Mouse (Mus musculus): ENCODE results near the gene F930015N05Rik. TPM values are rescaled to one million over a fixed set of nuclear protein-coding genes. Genes with fewer than 3 reads are reported as not detected.
A peak's percentile ranks its signal among the peaks of the same experiment; 100 is the strongest.

F930015N05Rik gene
- polyA plus RNA-seq, 1 experiment: not detected

- no peaks in the 10 kb centered on the region for H3K9me3 ChIP-seq (replicated peaks; ENCODE audit: control insufficient read depth, insufficient read depth, low read length, poor library complexity, severe bottlenecking)
- H3K9ac ChIP-seq (ENCODE audit: low read depth, poor library complexity, severe bottlenecking): no peak overlapping the region
- no peaks in the 10 kb centered on the region; the same call in 1 of the 2 replicates for H3K27me3 ChIP-seq (ENCODE audit: control insufficient read depth, insufficient read depth, low read length, poor library complexity, severe bottlenecking)
- TF ChIP-seq CTCF (IDR thresholded peaks at IDR 0.05; ENCODE audit: low read depth, low read length) (no peak), EP300 (IDR thresholded peaks at IDR 0.05; ENCODE audit: insufficient read depth, low read depth, low read length) (no peak), POLR2A (IDR thresholded peaks at IDR 0.05; ENCODE audit: insufficient read depth, low read length) (no peak)
- H3K36me3 ChIP-seq (ENCODE audit: control insufficient read depth, insufficient read depth, low read length, poor library complexity, severe bottlenecking): no peaks in the 10 kb centered on the region
- H3K27ac ChIP-seq (ENCODE audit: insufficient read depth, low read length): no peak overlapping the region
- H3K4me1 ChIP-seq (ENCODE audit: control insufficient read depth, insufficient read depth, low read length): no peaks in the 10 kb centered on the region
- no peak overlapping the region for H3K4me3 ChIP-seq (ENCODE audit: low read depth, low read length)
These were observed 12.3 kb upstream of the F930015N05Rik start for GRCm38 (mm10) chr11:64448586-64449315.

GRCm38 (mm10) chr11:64445227-64445626 lies 8.8 kb upstream of the F930015N05Rik start:
- no peak for TF ChIP-seq EP300 (IDR thresholded peaks at IDR 0.05; ENCODE audit: insufficient read depth, low read depth, low read length)
- no peak for TF ChIP-seq CTCF (IDR thresholded peaks at IDR 0.05; ENCODE audit: low read depth, low read length)
- no peak for TF ChIP-seq POLR2A (IDR thresholded peaks at IDR 0.05; ENCODE audit: insufficient read depth, low read length)
- no peaks in the 10 kb centered on the region for H3K4me1 ChIP-seq (ENCODE audit: control insufficient read depth, insufficient read depth, low read length)
- no peak overlapping the region for H3K27ac ChIP-seq (ENCODE audit: insufficient read depth, low read length)
- H3K4me3 ChIP-seq (ENCODE audit: low read depth, low read length): no peak overlapping the region
- no peaks in the 10 kb centered on the region for H3K36me3 ChIP-seq (ENCODE audit: control insufficient read depth, insufficient read depth, low read length, poor library complexity, severe bottlenecking)
- no peaks in the 10 kb centered on the region; the same call in 1 of the 2 replicates for H3K27me3 ChIP-seq (ENCODE audit: control insufficient read depth, insufficient read depth, low read length, poor library complexity, severe bottlenecking)
- no peak overlapping the region for H3K9ac ChIP-seq (ENCODE audit: low read depth, poor library complexity, severe bottlenecking)
- no peaks in the 10 kb centered on the region for H3K9me3 ChIP-seq (replicated peaks; ENCODE audit: control insufficient read depth, insufficient read depth, low read length, poor library complexity, severe bottlenecking)

- no peak overlapping the region for H3K4me3 ChIP-seq (ENCODE audit: low read depth, low read length)
- H3K9me3 ChIP-seq (replicated peaks; ENCODE audit: control insufficient read depth, insufficient read depth, low read length, poor library complexity, severe bottlenecking): no peaks in the 10 kb centered on the region
- H3K36me3 ChIP-seq (ENCODE audit: control insufficient read depth, insufficient read depth, low read length, poor library complexity, severe bottlenecking): no peaks in the 10 kb centered on the region
- TF ChIP-seq CTCF (IDR thresholded peaks at IDR 0.05; ENCODE audit: low read depth, low read length) (no peak), POLR2A (IDR thresholded peaks at IDR 0.05; ENCODE audit: insufficient read depth, low read length) (no peak), EP300 (IDR thresholded peaks at IDR 0.05; ENCODE audit: insufficient read depth, low read depth, low read length) (no peak)
- peaks cover 3% of the 10 kb centered on the region for H3K27me3 ChIP-seq (ENCODE audit: control insufficient read depth, insufficient read depth, low read length, poor library complexity, severe bottlenecking)
- no peaks in the 10 kb centered on the region for H3K4me1 ChIP-seq (ENCODE audit: control insufficient read depth, insufficient read depth, low read length)
- no peak overlapping the region for H3K9ac ChIP-seq (ENCODE audit: low read depth, poor library complexity, severe bottlenecking)
- H3K27ac ChIP-seq (ENCODE audit: insufficient read depth, low read length): no peak overlapping the region
These were observed 6.2 kb upstream of the F930015N05Rik start for GRCm38 (mm10) chr11:64442701-64443100.

- Histone ChIP-seq H3K27ac (ENCODE audit: insufficient read depth, low read length) (no peak overlapping the region), H3K36me3 (ENCODE audit: control insufficient read depth, insufficient read depth, low read length, poor library complexity, severe bottlenecking) (no peaks in the 10 kb centered on the region)
- TF ChIP-seq CTCF (IDR thresholded peaks at IDR 0.05; ENCODE audit: low read depth, low read length) (peak; percentile 7), POLR2A (IDR thresholded peaks at IDR 0.05; ENCODE audit: insufficient read depth, low read length) (no peak), EP300 (IDR thresholded peaks at IDR 0.05; ENCODE audit: insufficient read depth, low read depth, low read length) (no peak)
These were observed 5.7 kb upstream of the F930015N05Rik start for GRCm38 (mm10) chr11:64442119-64442518.

GRCm38 (mm10) chr11:64438909-64439308 lies 2.5 kb upstream of the F930015N05Rik start:
- H3K27ac ChIP-seq (ENCODE audit: insufficient read depth, low read length): no peak overlapping the region
- H3K4me3 ChIP-seq (ENCODE audit: low read depth, low read length): no peak overlapping the region
- H3K27me3 ChIP-seq (ENCODE audit: control insufficient read depth, insufficient read depth, low read length, poor library complexity, severe bottlenecking): peaks cover 17% of the 10 kb centered on the region
- no peak for TF ChIP-seq POLR2A (IDR thresholded peaks at IDR 0.05; ENCODE audit: insufficient read depth, low read length)
- TF ChIP-seq EP300 (IDR thresholded peaks at IDR 0.05; ENCODE audit: insufficient read depth, low read depth, low read length): no peak
- no peak for TF ChIP-seq CTCF (IDR thresholded peaks at IDR 0.05; ENCODE audit: low read depth, low read length)
- no peak overlapping the region for H3K9ac ChIP-seq (ENCODE audit: low read depth, poor library complexity, severe bottlenecking)
- no peaks in the 10 kb centered on the region for H3K4me1 ChIP-seq (ENCODE audit: control insufficient read depth, insufficient read depth, low read length)
- no peaks in the 10 kb centered on the region for H3K36me3 ChIP-seq (ENCODE audit: control insufficient read depth, insufficient read depth, low read length, poor library complexity, severe bottlenecking)
- H3K9me3 ChIP-seq (replicated peaks; ENCODE audit: control insufficient read depth, insufficient read depth, low read length, poor library complexity, severe bottlenecking): no peaks in the 10 kb centered on the region

More at GRCm38 (mm10) chr11:64442119-64442518, 5.7 kb upstream of the F930015N05Rik start:
- Histone ChIP-seq H3K4me3 (ENCODE audit: low read depth, low read length) (no peak overlapping the region), H3K27me3 (ENCODE audit: control insufficient read depth, insufficient read depth, low read length, poor library complexity, severe bottlenecking) (peaks cover 5% of the 10 kb centered on the region), H3K4me1 (ENCODE audit: control insufficient read depth, insufficient read depth, low read length) (no peaks in the 10 kb centered on the region), H3K9ac (ENCODE audit: low read depth, poor library complexity, severe bottlenecking) (no peak overlapping the region), H3K9me3 (replicated peaks; ENCODE audit: control insufficient read depth, insufficient read depth, low read length, poor library complexity, severe bottlenecking) (no peaks in the 10 kb centered on the region)

GRCm38 (mm10) chr11:64437721-64438120 lies 1.3 kb upstream of the F930015N05Rik start:
- no peaks in the 10 kb centered on the region for H3K9me3 ChIP-seq (replicated peaks; ENCODE audit: control insufficient read depth, insufficient read depth, low read length, poor library complexity, severe bottlenecking)
- H3K4me1 ChIP-seq (ENCODE audit: control insufficient read depth, insufficient read depth, low read length): no peaks in the 10 kb centered on the region
- H3K27ac ChIP-seq (ENCODE audit: insufficient read depth, low read length): no peak overlapping the region
- TF ChIP-seq POLR2A (IDR thresholded peaks at IDR 0.05; ENCODE audit: insufficient read depth, low read length) (no peak), CTCF (IDR thresholded peaks at IDR 0.05; ENCODE audit: low read depth, low read length) (no peak), EP300 (IDR thresholded peaks at IDR 0.05; ENCODE audit: insufficient read depth, low read depth, low read length) (no peak)
- no peak overlapping the region for H3K9ac ChIP-seq (ENCODE audit: low read depth, poor library complexity, severe bottlenecking)
- H3K27me3 ChIP-seq (ENCODE audit: control insufficient read depth, insufficient read depth, low read length, poor library complexity, severe bottlenecking): peaks cover 17% of the 10 kb centered on the region
- no peaks in the 10 kb centered on the region for H3K36me3 ChIP-seq (ENCODE audit: control insufficient read depth, insufficient read depth, low read length, poor library complexity, severe bottlenecking)
- H3K4me3 ChIP-seq (ENCODE audit: low read depth, low read length): no peak overlapping the region

Data from ES-Bruce4 (cell line).